Mouse (Mus musculus) heart, adult 2 months (tissue): ENCODE measurements around the gene Ndufv3.

Source experiments
- CTCF ChIP-seq: fragments of 200-600 bp; IDR thresholded peaks from 2 replicates; pipeline ENCODE4 v1.8.1; 2022; ENCODE audit warnings: antibody characterized with exemption, mild to moderate bottlenecking, moderate library complexity
- EP300 ChIP-seq: fragments of 200-500 bp; IDR thresholded peaks from 2 replicates; pipeline ENCODE4 v1.6.1; 2011; ENCODE audit warnings: low read depth, low read length, control low read depth; ENCODE audit not compliant: insufficient read depth
- POLR2A ChIP-seq: fragments of 200-500 bp; IDR thresholded peaks from 2 replicates; pipeline ENCODE4 v1.6.1; 2011; ENCODE audit warnings: mild to moderate bottlenecking, low read depth, low read length, control low read depth; ENCODE audit not compliant: insufficient read depth

GRCm38 (mm10) chr17:31520895-31521294 lies 980 bp downstream of the Ndufv3 start:
- no peak for TF ChIP-seq CTCF
- no peak for TF ChIP-seq POLR2A
- no peak for TF ChIP-seq EP300
